Mouse (Mus musculus): ENCODE data around the gene Cyp4a12a. TPM values are rescaled to one million over a fixed set of nuclear protein-coding genes. Genes with fewer than 3 reads are reported as not detected.

Gene Cyp4a12a
- polyA plus RNA-seq (2012; rRNA removed; ENCODE audit: low replicate concordance) = 1.4 TPM in 1 of 2 replicates, not detected in the other

DNA sequence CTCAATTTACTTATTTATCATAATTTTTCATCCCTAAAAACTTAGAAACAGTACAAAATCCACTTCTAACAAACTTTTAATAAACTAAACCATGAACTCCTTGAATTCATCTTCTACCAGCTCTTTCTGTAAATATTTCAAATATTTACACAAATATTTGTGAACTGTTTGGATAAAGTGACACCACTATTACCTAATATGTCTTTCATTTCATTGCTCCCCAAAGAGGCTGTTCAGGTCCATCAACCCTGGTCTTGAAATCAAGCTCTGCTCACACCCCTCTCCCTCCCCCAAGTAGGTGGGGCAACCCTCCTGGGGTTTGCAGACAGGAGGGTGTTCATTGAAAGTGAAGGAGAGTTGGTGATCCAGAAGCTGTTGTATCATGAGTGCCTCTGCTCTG, at the start of gene Cyp4a12a:
Gene Cyp4a12a (plus strand): TSS at position 301 of the 400 bp plus-strand sequence.

Other genes with a start within 250 kb of the Cyp4a12a start
- gene Tal1, start 242.6 kb upstream of the Cyp4a12a start, polyA plus RNA-seq (2012; rRNA removed; ENCODE audit: low replicate concordance) = 4.2 and 6.8 TPM in 2 replicates
- 17.7 and 45.9 TPM in 2 replicates for gene Pdzk1ip1, start 210.3 kb upstream of the Cyp4a12a start, polyA plus RNA-seq (2012; rRNA removed; ENCODE audit: low replicate concordance)
- gene Cyp4x1, start 164.8 kb upstream of the Cyp4a12a start, polyA plus RNA-seq (2012; rRNA removed; ENCODE audit: low replicate concordance) = not detected in 2 replicates
- not detected in 2 replicates for gene Cyp4a29, start 57.0 kb upstream of the Cyp4a12a start, polyA plus RNA-seq (2012; rRNA removed; ENCODE audit: low replicate concordance)
- 0.32 TPM in 1 of 2 replicates, not detected in the other for gene Cyp4a12b, start 112.6 kb downstream of the Cyp4a12a start, polyA plus RNA-seq (2012; rRNA removed; ENCODE audit: low replicate concordance)
- not detected in 2 replicates for gene Cyp4a30b, start 153.6 kb downstream of the Cyp4a12a start, polyA plus RNA-seq (2012; rRNA removed; ENCODE audit: low replicate concordance)
- gene Cyp4a14, start 197.1 kb downstream of the Cyp4a12a start, polyA plus RNA-seq (2012; rRNA removed; ENCODE audit: low replicate concordance) = 0.53 TPM in 1 of 2 replicates, not detected in the other
- gene Cyp4a10, start 219.2 kb downstream of the Cyp4a12a start, polyA plus RNA-seq (2012; rRNA removed; ENCODE audit: low replicate concordance) = 1.3 and 1.9 TPM in 2 replicates

All from mammary gland, adult 2 months (tissue).